Mouse (Mus musculus) adrenal gland, postnatal 36 days (tissue): ENCODE data around the gene Srpk1. TPM values are rescaled to one million over a fixed set of nuclear protein-coding genes. Genes with fewer than 3 reads are reported as not detected.
A peak's percentile ranks its signal among the peaks of the same experiment; 100 is the strongest.
"Not testable (repeated sequence)": the region's sequence is repeated elsewhere in the genome, so short reads cannot be mapped to it uniquely, and the experiment has no call there.

Source experiments
- DNase-seq, 2 experiments: peaks; one replicate each; pipeline ENCODE4 v3.0.0; 2021; ENCODE audit warnings: mixed read lengths in 1 of 2
- microRNA-seq: library from miRNA; unstranded; fragments of <30 nt; microRNA quantifications from one replicate; pipeline ENCODE4 v1.2.0, GENCODE M21; 2021
- total RNA-seq, 2 experiments: library from RNA; stranded (reverse); gene quantifications; 2 replicates each; pipeline ENCODE4 v1.2.3; 2021

Gene Srpk1
- total RNA-seq, 2 experiments from 2014 or later, result 57.6 to 69.1 TPM

GRCm38 (mm10) chr17:28556635-28557396, 65.7 kb downstream of the Srpk1 start:
- DNase-seq, result no peak

DNA sequence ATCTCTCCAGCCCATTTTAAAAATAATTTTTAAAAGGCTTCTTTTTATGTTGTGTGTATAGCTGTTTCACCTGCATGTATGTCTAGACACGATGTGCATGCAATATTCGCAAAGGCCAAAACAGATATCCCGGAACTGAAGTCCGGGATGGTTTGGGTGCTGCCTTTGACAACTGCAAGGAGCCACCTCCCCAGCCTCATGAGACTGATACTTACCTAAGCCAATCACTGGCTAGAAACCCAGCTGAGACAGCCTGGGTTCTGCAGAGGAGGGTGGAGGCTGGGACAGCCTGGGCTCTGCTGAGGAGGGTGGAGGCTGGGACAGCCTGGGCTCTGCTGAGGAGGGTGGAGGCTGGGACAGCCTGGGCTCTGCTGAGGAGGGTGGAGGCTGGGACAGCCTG, 68.5 kb downstream of the Srpk1 start:
- not testable (repeated sequence) for DNase-seq

DNA sequence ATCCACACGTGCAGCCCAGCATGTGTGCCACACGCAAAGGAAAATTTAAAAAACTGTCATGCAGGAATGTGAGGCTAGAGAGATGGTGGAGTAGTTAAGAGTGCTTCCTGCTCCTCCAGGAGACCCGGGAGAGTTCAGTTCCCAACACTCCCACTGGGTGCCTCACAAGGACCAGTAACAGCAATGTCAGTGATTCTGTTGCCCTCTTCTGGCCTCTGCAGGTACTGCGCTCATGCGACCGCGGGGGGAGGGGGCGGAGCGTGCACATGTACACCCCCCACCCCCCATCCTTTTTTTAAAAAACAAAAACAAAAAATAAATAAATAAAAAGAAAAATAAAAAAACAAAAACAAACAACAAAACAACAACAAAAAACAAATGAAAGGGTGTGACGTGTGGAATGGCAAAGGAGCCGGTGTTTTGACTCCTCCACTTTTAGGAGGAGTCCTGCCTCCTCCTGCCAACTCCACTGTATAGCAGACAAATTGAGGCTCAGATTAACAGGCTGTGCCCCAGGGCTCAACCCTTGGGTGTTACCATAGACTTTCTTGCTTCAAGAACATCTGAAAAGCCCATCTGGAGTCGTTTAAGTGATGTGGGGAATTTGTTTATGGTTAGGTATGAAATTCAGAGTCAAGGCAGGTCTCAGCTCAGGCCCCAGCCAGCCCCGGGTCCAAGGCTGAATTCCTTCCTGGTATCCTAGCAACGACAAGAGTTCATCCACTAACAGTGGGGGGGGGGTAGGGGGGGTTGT, 69.3 kb downstream of the Srpk1 start:
- DNase-seq, result peak; percentile 69 to 77

- DNase-seq, result no peak
Observed at GRCm38 (mm10) chr17:28549111-28549510, 73.4 kb downstream of the Srpk1 start, which contains the start of gene Clpsl2. Clpsl2 (plus strand) TSS chr17:28549411.

- DNase-seq, result no peak
Observed at GRCm38 (mm10) chr17:28548550-28548949, 74.0 kb downstream of the Srpk1 start.

DNA sequence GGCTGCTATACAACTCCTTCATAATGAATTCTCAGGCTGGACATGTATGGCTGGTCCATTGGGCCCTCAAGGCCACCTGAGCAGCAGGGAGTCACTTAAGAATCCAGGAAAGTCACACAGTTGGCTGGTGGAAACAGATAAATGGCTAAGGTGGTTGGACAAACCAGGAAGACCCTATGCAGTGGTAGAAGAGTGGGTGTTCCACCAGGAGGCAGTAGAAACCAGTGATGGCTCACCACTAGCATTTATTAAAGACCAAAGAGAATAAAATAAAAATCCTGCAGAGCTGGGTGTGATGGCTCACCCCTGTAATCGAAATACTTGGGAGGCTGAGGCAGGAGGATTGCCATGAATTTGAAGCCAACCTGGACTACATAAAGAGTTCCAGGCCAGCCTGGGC, 75.6 kb downstream of the Srpk1 start:
- DNase-seq, result peak; percentile 23 to 48

DNA sequence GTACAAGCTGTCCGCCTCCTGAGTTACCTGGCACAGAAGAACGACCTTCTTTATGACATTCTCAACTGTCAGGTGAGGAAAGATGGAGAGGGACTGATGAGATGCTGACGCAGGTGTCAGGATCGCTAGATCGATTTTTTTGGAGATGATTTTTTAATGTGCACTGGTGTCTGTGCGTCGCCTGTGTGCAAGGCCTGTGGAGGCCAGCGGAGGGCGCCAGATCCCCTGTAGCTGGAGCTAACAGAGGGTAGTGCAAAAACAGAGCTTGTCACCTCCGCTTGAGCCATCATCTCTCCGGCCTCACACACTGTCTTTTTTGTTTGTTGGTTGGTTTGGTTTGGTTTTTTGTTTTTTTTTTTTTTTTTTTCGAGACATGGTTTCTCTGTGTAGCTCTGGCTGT, 84.6 kb downstream of the Srpk1 start:
- no peak for DNase-seq

Small RNA genes within 50 kb of the gene (microRNA-seq; reads per million reads assigned to microRNA genes)
- not detected for gene Mir6969

Other genes with a start within 250 kb of the Srpk1 start
- 100 to 1,000 TPM in 1 of 2 experiments, 10 to 100 TPM in 1; 52.5 to 126 TPM for gene Fkbp5, start 105.2 kb downstream of the Srpk1 start, total RNA-seq
- gene Armc12, start 91.9 kb downstream of the Srpk1 start, total RNA-seq, result not detected
- not detected for gene Clpsl2, start 73.3 kb downstream of the Srpk1 start, total RNA-seq
- not detected for gene Clps, start 61.9 kb downstream of the Srpk1 start, total RNA-seq
- gene Lhfpl5, start 47.1 kb downstream of the Srpk1 start, total RNA-seq, result 1 to 10 TPM; 1.3 to 1.8 TPM
- gene Slc26a8, start 67.5 kb upstream of the Srpk1 start, total RNA-seq, result 1 to 10 TPM; 1.2 to 2.2 TPM
- gene Mapk14, start 68.6 kb upstream of the Srpk1 start, total RNA-seq, result 10 to 100 TPM; 66.1 to 84.1 TPM
- 1 to 10 TPM; 1.1 to 1.2 TPM for gene AC170998.1, start 103.4 kb upstream of the Srpk1 start, total RNA-seq
- gene Mapk13, start 146.6 kb upstream of the Srpk1 start, total RNA-seq, result 100 to 1,000 TPM in 1 of 2 experiments, 10 to 100 TPM in 1; 77.9 to 267 TPM
- 100 to 1,000 TPM in 1 of 2 experiments, 10 to 100 TPM in 1; 64.8 to 101 TPM for gene Brpf3, start 178.4 kb upstream of the Srpk1 start, total RNA-seq
- gene Pnpla1, start 235.7 kb upstream of the Srpk1 start, total RNA-seq, result under 1 TPM in 1 of 2 experiments, not detected in 1; 0.23 TPM